Mouse (Mus musculus) urinary bladder, postnatal 4 days (tissue): ENCODE measurements around the gene Gm5797.
"Not testable (repeated sequence)": the region's sequence is repeated elsewhere in the genome, so short reads cannot be mapped to it uniquely, and the experiment has no call there.

ENCODE experiments used
- DNase-seq, 2 experiments: peaks; one replicate each; pipeline ENCODE4 v3.0.0; 2021 to 2022; ENCODE audit warnings: low spot score in 2 of 2

The Gm5797 gene

GRCm38 (mm10) chr14:7332295-7332694, at the start of gene Gm5797:
Gene Gm5797, minus strand, starts transcription at chr14:7332395.
- not testable (repeated sequence) for DNase-seq

GRCm38 (mm10) chr14:7365034-7365433, 32.8 kb upstream of the Gm5797 start, which contains the start of gene Gm8374:
Gene Gm8374, minus strand, starts transcription at chr14:7365134.
- not testable (repeated sequence) for DNase-seq

- DNase-seq, result not testable (repeated sequence)
Measured at GRCm38 (mm10) chr14:7315093-7315492, 17.1 kb downstream of the Gm5797 start.

GRCm38 (mm10) chr14:7314661-7315060, 17.5 kb downstream of the Gm5797 start, which contains the start of gene Gm3739:
Gene Gm3739, minus strand, starts transcription at chr14:7315049.
- DNase-seq, result not testable (repeated sequence)
